Mouse (Mus musculus): ENCODE results near the gene Il1rap.

The Il1rap gene

DNA sequence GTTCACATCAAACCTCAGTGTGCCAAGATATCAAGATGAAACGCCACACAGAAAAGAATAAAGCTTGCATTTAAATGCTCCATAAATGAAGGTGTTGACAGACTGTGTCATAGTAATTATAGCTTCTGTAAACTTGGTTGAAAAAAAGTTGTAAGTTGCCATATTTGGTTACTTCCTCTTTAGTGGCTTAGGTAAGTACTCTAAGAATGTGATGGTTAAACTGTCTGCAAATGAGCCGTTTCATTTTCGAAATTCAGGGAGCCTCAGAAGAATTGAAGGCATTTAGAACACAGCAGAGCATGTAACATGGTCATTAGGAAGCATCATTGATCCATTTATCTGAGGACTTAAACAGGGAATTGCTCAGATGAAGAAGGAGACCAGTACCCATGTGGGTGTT lies 146.6 kb downstream of the Il1rap start:
- DNase-seq (ENCODE audit: low read depth, low spot score): no peak

DNA sequence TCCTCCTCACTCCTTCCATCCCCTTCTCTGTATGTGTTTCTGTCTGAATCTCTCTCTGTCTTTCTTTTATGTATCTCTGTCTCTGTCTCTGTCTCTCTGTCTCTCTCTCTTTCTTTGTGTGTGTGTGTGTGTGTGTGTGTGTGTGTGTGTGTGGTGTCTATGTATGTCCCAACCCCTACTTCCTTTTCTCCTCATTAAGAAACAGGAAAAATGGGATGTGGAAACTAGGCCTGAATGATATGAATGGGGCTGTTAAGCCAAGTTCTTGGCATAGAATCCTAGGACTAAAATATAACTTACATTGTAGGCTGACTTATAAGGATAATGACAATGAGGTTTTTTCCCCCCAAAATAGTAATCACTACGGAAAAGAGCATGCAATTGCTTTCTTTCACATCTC lies 149.4 kb downstream of the Il1rap start:
- DNase-seq (ENCODE audit: low read depth, low spot score): no peak

DNA sequence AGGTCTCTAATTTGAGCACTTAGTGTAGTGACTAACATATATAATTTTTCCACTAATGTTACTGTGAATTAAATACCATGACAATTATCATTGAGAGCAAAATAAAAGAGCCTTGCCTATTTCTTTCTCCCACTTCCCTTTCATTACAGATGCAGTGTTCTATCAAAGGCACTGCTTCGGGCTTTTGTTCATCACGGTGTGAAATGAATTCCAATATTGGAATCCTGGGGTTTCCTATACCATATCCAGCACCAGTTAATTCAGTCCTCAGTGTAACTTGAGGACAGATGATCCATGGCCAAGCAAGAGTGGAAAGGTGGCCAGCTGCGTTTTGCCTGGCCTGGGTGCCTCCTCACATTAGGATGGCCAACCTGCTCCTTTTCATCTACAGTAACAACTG lies 151.1 kb downstream of the Il1rap start:
- DNase-seq (ENCODE audit: low read depth, low spot score): no peak

DNA sequence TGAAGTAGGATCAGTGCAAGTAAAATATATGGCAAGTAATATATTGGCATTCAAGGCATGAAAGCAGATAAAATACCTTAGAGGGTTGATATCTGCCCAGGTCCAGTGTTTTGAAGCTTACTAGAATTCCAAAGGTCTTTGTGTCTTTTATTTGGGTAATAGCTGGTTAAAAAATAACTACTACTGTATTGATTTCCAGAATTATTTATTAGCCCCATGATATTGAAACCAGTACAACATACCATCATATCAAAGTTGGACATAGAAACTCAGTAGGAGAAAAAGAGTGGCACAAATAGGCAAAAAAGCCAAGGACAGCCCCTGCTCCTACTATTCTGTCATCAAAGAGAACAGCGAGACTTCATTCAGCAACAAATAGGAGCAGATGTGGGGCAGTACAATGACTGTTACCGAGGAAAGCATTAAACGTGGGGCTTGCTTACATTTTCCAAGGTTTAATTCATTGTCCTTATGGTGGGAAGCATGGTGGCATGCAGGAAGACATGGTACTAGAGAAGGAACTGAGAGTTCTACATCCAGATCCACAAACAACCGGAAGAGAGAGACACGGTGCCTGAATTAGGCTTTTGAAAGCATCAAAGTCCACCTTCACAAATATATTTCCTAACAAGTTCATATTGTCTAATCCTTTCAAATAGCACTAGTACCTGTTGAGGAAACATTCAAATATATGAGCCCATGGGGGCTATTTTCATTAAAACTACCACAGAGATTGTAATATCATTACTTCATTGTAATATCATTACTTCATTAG lies 174.1 kb downstream of the Il1rap start:
- no peak for DNase-seq (ENCODE audit: low read depth, low spot score)

DNA sequence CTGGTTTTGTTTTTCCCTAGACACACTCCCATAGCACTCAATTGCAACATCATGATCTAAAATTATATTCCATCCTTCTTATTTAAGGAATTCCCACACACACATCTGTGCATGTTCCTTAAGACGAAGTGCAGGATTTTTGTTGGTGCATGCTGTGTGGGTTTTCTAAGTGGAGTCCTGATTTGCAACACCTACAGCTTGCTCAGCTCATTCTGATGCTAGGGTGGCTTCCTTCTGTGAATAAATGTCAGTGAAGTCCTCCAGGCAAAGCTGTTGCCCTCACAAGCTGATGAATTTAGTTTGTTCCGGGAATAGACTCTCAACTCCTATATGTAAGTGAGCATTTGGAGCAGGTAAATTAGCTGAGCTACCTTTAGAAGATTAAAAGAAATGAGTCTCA lies 194.5 kb downstream of the Il1rap start:
- DNase-seq (ENCODE audit: low read depth, low spot score): no peak

DNA sequence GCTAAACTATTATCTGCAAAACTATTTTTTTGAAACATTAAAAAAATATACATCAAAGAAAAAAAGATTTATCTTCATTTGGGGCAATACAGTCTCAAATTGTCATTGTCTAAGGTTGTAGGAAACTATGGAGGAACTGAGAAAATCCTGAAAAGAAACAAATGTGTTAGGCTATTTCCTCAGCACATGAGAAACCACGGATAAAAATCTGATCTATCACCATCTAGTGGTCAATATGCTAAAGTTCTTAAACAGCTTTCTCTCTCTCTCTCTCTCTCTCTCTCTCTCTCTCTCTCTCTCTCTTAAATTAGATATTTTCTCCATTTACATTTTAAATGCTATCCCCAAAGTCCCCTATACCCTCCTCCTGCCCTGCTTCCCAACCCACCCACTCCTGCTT lies 195.6 kb downstream of the Il1rap start:
- no peak for DNase-seq (ENCODE audit: low read depth, low spot score)

Data from brain, embryonic 18.5 days (tissue).